Mouse (Mus musculus): ENCODE measurements around the gene Reg3b. TPM values are rescaled to one million over a fixed set of nuclear protein-coding genes. Genes with fewer than 3 reads are reported as not detected.
"Not testable (repeated sequence)": the region's sequence is repeated elsewhere in the genome, so short reads cannot be mapped to it uniquely, and the experiment has no call there.

Gene Reg3b
- polyA plus RNA-seq, 1 experiment from 2014 or later: 4.5 TPM

DNA sequence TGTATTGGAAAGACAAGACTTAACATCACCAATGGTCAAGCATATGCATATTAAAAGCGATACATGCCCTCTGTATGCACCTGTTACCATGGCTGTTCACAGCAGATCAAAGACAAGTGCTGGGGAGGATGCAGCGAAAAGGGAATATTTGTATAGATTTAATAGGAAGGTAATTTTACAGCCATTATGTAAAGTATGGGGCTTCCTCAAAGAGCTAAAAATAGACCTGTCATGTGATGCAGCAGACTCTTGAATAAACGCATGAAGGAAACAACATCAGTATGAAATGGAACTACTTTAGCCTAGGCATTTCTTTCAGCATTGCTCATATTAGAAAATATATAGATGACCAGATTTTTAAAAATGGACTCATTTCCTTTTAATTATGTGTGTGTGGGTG, 15.2 kb downstream of the Reg3b start:
- Histone ChIP-seq H3K36me3 (replicated peaks; ENCODE audit: control insufficient read depth, insufficient read depth) (no peaks in the 10 kb centered on the region), H3K27me3 (ENCODE audit: control insufficient read depth, insufficient read depth, low read length) (no peaks in the 10 kb centered on the region), H3K4me2 (replicated peaks) (no peak overlapping the region), H3K4me3 (replicated peaks; ENCODE audit: low read length) (no peak overlapping the region), H3K9ac (no peak overlapping the region), H3K4me1 (replicated peaks; ENCODE audit: control insufficient read depth, insufficient read depth, low read length) (no peaks in the 10 kb centered on the region), H3K27ac (no peak overlapping the region), H3K9me3 (ENCODE audit: control insufficient read depth, low read length) (no peaks in the 10 kb centered on the region)
- DNase-seq (ENCODE audit: low spot score) (no peak), ATAC-seq (ENCODE audit: low FRiP score) (no peak)
- 78% methylated on average over 3 of the region's 3 CpGs for WGBS

DNA sequence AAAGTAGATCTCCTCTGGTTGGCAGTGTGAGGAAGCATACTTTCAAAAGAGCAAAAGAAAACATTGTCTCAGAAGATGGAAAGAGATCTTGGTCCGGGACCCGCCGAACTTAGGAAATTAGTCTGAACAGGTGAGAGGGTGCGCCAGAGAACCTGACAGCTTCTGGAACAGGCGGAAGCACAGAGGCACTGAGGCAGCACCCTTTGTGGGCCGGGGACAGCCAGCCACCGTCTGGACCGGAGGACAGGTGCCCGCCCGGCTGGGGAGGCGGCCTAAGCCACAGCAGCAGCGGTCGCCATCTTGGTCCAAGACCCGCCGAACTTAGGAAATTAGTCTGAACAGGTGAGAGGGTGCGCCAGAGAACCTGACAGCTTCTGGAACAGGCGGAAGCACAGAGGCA, 24.9 kb downstream of the Reg3b start, which contains the start of gene Reg2:
Reg2 (plus strand) TSS at position 301 of the 400 bp plus-strand sequence.
- not testable (repeated sequence) for H3K27me3 ChIP-seq (ENCODE audit: control insufficient read depth, insufficient read depth, low read length); H3K9ac ChIP-seq; DNase-seq (ENCODE audit: low spot score); H3K4me2 ChIP-seq (replicated peaks); H3K4me3 ChIP-seq (replicated peaks; ENCODE audit: low read length); H3K36me3 ChIP-seq (replicated peaks; ENCODE audit: control insufficient read depth, insufficient read depth); H3K9me3 ChIP-seq (ENCODE audit: control insufficient read depth, low read length); H3K4me1 ChIP-seq (replicated peaks; ENCODE audit: control insufficient read depth, insufficient read depth, low read length); H3K27ac ChIP-seq; ATAC-seq (ENCODE audit: low FRiP score)
- WGBS: 93% methylated on average over 4 of the region's 17 CpGs

- not testable (repeated sequence) for H3K27ac ChIP-seq; H3K27me3 ChIP-seq (ENCODE audit: control insufficient read depth, insufficient read depth, low read length); H3K36me3 ChIP-seq (replicated peaks; ENCODE audit: control insufficient read depth, insufficient read depth); H3K4me1 ChIP-seq (replicated peaks; ENCODE audit: control insufficient read depth, insufficient read depth, low read length); H3K9me3 ChIP-seq (ENCODE audit: control insufficient read depth, low read length); H3K4me3 ChIP-seq (replicated peaks; ENCODE audit: low read length); ATAC-seq (ENCODE audit: low FRiP score); H3K9ac ChIP-seq; DNase-seq (ENCODE audit: low spot score); H3K4me2 ChIP-seq (replicated peaks)
These were observed 52.0 kb downstream of the Reg3b start, which contains the start of gene Reg1 for GRCm38 (mm10) chr6:78422411-78422810. Gene Reg1, plus strand, starts transcription at chr6:78422711.

Other genes starting within 250 kb of the Reg3b start
- not detected in 2 replicates for gene Reg3d, start 8.2 kb downstream of the Reg3b start, polyA plus RNA-seq (2014; fragmentation: Nextera tagmentation; extraction: Ambion mirVana)
- not detected in 2 replicates for gene Reg3a, start 10.1 kb downstream of the Reg3b start, polyA plus RNA-seq (2014; fragmentation: Nextera tagmentation; extraction: Ambion mirVana)
- gene Reg2, start 25.0 kb downstream of the Reg3b start, polyA plus RNA-seq (2014; fragmentation: Nextera tagmentation; extraction: Ambion mirVana): not detected in 2 replicates
- gene Reg1, start 52.1 kb downstream of the Reg3b start, polyA plus RNA-seq (2014; fragmentation: Nextera tagmentation; extraction: Ambion mirVana): not detected in 2 replicates
- gene Reg3g, start 98.2 kb downstream of the Reg3b start, polyA plus RNA-seq (2014; fragmentation: Nextera tagmentation; extraction: Ambion mirVana): not detected in 2 replicates